Mouse (Mus musculus) heart, embryonic 11.5 days (tissue): ENCODE measurements at regions not wholly inside any gene's neighbourhood (a gene's known extent, or its start where the extent isn't known, plus 50 kb on each side); places are given as distances from the start of the nearest gene placed in this dataset.

Experiments
- ATAC-seq: fragments of 200-750 bp; cut with Nextera tagmentation; replicated peaks from 2 replicates; pipeline ENCODE4 v1.8.0; 2017; ENCODE audit warnings: moderate library complexity; ENCODE audit not compliant: insufficient number of reproducible peaks, low FRiP score, low TSS enrichment
- H3K27ac ChIP-seq: fragments of 300-500 bp; sonication (generic); 2 replicates; pipeline ENCODE4 v1.5.1; 2014; ENCODE audit warnings: mild to moderate bottlenecking, low read depth, low read length
- H3K27me3 ChIP-seq: fragments of 300-500 bp; sonication (generic); 2 replicates; pipeline ENCODE4 v1.6.1; 2014; ENCODE audit warnings: mild to moderate bottlenecking, low read length, mixed read lengths; ENCODE audit not compliant: control insufficient read depth, insufficient read depth
- H3K36me3 ChIP-seq: fragments of 300-500 bp; sonication (generic); 2 replicates; pipeline ENCODE4 v1.6.1; 2014; ENCODE audit warnings: mild to moderate bottlenecking, low read length, moderate library complexity, mixed read lengths; ENCODE audit not compliant: control insufficient read depth, insufficient read depth
- H3K4me1 ChIP-seq: fragments of 300-500 bp; sonication (generic); 2 replicates; pipeline ENCODE4 v1.6.1; 2014; ENCODE audit warnings: low read length; ENCODE audit not compliant: control insufficient read depth, insufficient read depth
- H3K4me2 ChIP-seq: fragments of 300-500 bp; sonication (generic); 2 replicates; pipeline ENCODE4 v1.6.1; 2014; ENCODE audit warnings: mild to moderate bottlenecking, moderate library complexity
- H3K4me3 ChIP-seq: fragments of 300-500 bp; sonication (generic); 2 replicates; pipeline ENCODE4 v1.5.1; 2014; ENCODE audit warnings: low read depth, low read length
- H3K9ac ChIP-seq: fragments of 300-500 bp; sonication (generic); 2 replicates; pipeline ENCODE4 v1.6.1; 2014; ENCODE audit warnings: mild to moderate bottlenecking, low read depth, low read length, moderate library complexity
- H3K9me3 ChIP-seq: fragments of 300-500 bp; sonication (generic); replicated peaks from 2 replicates; pipeline ENCODE4 v1.6.1; 2016; ENCODE audit warnings: low read length; ENCODE audit not compliant: control insufficient read depth
- WGBS: fragments of 180-500 bp; shearing (Covaris S2); extraction: QIAGEN DNeasy Blood & Tissue Kit; methylation state at CpG from one replicate; pipeline ENCODE4 v1.1.7; 2014; ENCODE audit not compliant: insufficient replicate concordance; 5-methylcytosine and 5-hydroxymethylcytosine counted together

DNA sequence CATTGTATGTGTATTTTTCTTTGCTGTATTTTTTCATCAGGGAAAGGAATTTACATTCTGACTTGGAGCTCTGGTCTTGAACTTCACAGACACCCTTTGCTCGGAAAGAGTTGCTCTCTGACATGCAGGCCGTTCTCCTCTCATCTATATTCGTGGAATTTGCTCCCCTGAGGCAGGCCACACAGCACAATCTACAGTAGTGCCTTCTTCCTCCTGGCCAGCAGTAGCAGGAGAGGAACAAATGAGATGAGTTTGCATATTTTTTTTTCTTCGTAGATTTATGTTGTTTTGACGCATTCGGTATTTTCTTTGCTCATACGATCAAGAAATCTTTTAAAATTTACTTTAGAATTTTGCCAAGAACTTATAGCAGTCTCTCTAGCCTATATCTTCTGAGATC is 163.4 kb downstream of the Fam76b start:
- Histone ChIP-seq H3K9ac (no peak overlapping the region), H3K27ac (no peak overlapping the region), H3K36me3 (no peaks in the 10 kb centered on the region), H3K9me3 (no peaks in the 10 kb centered on the region), H3K4me2 (no peak overlapping the region), H3K4me1 (0 out of 2 replicates have a peak, but pooled peaks cover 4% of the 10 kb centered on the region), H3K27me3 (no peaks in the 10 kb centered on the region), H3K4me3 (no peak overlapping the region)
- 57% methylated on average over 7 of the region's 7 CpGs for WGBS
- ATAC-seq = no peak

DNA sequence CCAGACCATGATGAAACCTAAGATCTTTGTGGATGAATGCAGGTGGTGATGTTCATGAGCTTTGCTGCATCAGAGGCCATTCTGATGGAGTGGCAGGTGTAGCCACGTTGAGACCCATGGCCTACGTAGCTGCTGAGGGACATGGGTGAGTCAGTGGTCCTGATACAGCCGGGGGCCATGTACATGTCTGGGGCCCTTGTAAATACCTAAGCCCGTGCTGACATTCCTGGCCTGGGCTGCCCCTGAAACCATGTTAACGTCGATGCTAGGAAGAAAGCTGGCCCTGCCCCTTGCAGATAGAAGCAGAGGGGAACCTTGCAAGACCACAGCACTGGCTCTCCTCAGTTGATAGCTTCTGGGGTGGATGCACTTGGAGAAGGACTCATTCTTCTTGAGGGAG is 165.2 kb downstream of the Fam76b start:
- Histone ChIP-seq H3K36me3 (no peaks in the 10 kb centered on the region), H3K4me2 (no peak overlapping the region), H3K4me1 (0 out of 2 replicates have a peak, but pooled peaks cover 4% of the 10 kb centered on the region), H3K27me3 (no peaks in the 10 kb centered on the region), H3K9me3 (no peaks in the 10 kb centered on the region), H3K4me3 (no peak overlapping the region), H3K9ac (no peak overlapping the region), H3K27ac (no peak overlapping the region)
- ATAC-seq = no peak
- 81% methylated on average over 6 of the region's 6 CpGs for WGBS

DNA sequence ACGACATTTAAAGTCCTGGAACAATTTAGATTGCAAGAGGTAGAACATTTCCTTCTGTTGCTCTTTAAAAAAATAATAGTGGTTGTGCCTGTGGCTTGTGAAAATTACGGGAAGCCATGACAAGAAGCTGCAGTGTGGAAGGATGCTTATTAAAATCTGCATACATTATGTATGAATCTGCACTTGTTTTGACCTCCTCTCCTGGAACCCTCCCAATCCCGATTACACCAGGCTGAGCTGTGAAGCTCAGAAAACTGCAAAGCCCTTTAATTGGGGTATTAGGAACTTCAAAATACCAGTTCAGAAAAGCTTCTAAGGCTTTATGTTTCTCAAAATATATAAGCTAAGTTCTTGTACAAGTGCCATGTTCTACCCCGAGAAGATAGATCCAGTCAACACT is 171.8 kb downstream of the Fam76b start:
- 78% methylated on average over 4 of the region's 4 CpGs for WGBS
- no peak for ATAC-seq
- H3K36me3 ChIP-seq = no peaks in the 10 kb centered on the region
- no peak overlapping the region for H3K4me2 ChIP-seq
- no peak overlapping the region for H3K27ac ChIP-seq
- H3K4me3 ChIP-seq = no peak overlapping the region
- no peaks in the 10 kb centered on the region for H3K4me1 ChIP-seq
- no peak overlapping the region for H3K9ac ChIP-seq
- peaks cover 8% of the 10 kb centered on the region; the same call in 1 of the 2 replicates for H3K27me3 ChIP-seq
- H3K9me3 ChIP-seq = no peaks in the 10 kb centered on the region

DNA sequence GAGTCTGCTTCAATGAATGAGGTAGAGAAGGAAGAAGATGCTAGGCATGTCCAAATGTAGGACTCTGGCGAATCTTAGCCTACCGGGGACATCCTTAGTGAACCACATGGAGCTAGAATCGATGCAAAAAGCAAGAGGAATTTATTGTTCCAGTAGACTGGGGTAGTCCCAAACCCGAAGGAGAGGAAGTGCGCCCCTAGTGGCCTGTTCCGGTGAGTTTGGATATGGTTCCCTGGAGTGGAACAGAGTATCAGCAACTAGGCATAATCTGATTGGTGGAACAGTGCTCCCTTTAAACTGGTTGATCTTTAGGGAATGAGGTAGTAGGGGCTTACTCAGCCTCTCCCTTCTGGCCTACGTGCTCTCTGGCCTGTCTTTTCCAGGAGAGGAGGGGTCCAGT is 174.0 kb downstream of the Fam76b start:
- Histone ChIP-seq H3K4me3 (no peak overlapping the region), H3K9me3 (no peaks in the 10 kb centered on the region), H3K36me3 (no peaks in the 10 kb centered on the region), H3K4me2 (no peak overlapping the region), H3K27me3 (peaks cover 8% of the 10 kb centered on the region; the same call in 1 of the 2 replicates), H3K9ac (no peak overlapping the region), H3K4me1 (peaks cover 14% of the 10 kb centered on the region), H3K27ac (no peak overlapping the region)
- 73% methylated on average over 7 of the region's 7 CpGs for WGBS
- ATAC-seq = no peak

DNA sequence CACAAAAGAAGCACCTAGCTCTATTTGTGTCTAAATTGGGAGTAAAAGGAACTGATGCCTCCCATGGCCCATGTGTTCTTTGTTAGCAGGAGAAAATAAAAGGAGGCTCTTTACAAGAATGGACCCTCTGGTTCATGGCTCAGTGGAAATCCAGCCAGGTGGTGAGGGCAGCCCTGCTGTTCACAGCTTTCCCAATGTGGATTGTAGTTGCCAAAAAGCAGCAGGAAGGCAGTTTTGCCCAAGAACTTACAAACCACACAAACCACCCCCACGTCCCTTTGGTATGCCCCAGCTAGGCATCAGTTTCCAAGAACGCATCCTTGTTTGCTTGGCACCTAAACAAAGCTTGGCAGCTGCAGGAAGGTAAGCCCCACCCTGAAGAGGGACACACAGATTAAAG is 174.7 kb downstream of the Fam76b start:
- ATAC-seq = no peak

DNA sequence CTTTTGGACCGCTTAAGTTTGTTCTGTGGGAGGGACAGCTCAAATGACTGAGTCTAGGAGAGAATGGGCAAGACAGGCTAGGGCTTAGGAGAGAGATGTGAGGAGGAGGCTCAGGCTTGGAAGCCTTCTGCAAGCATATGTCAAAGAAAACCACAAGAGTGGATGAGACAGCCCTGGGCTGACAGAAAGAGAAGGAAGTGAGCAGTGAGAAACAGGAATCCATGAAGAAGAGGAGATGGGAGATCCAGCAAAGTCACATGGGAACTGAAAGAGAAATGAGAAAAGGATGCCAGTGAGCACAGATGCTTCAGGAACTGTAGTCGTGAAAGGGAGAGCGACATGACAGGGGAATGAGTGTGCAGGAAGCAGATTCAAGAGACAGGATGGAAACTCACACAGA is 175.6 kb downstream of the Fam76b start:
- whole genome bisulfite sequencing = 71% methylated on average over 3 of the region's 3 CpGs
- H3K9me3 ChIP-seq = no peaks in the 10 kb centered on the region; the same call in 1 of the 2 replicates
- H3K27ac ChIP-seq = no peak overlapping the region
- H3K4me1 ChIP-seq = peaks cover 16% of the 10 kb centered on the region
- H3K36me3 ChIP-seq = no peaks in the 10 kb centered on the region
- no peak overlapping the region for H3K9ac ChIP-seq
- no peak for ATAC-seq
- no peak overlapping the region for H3K4me2 ChIP-seq
- no peak overlapping the region for H3K4me3 ChIP-seq
- H3K27me3 ChIP-seq = peaks cover 8% of the 10 kb centered on the region; the same call in 1 of the 2 replicates

More for the DNA sequence above, 174.7 kb downstream of the Fam76b start:
- H3K9ac ChIP-seq = no peak overlapping the region
- no peak overlapping the region for H3K27ac ChIP-seq
- no peak overlapping the region for H3K4me2 ChIP-seq
- no peaks in the 10 kb centered on the region for H3K36me3 ChIP-seq
- peaks cover 16% of the 10 kb centered on the region for H3K4me1 ChIP-seq
- WGBS = 54% methylated on average over 2 of the region's 2 CpGs
- peaks cover 8% of the 10 kb centered on the region; the same call in 1 of the 2 replicates for H3K27me3 ChIP-seq
- no peak overlapping the region for H3K4me3 ChIP-seq
- no peaks in the 10 kb centered on the region for H3K9me3 ChIP-seq

DNA sequence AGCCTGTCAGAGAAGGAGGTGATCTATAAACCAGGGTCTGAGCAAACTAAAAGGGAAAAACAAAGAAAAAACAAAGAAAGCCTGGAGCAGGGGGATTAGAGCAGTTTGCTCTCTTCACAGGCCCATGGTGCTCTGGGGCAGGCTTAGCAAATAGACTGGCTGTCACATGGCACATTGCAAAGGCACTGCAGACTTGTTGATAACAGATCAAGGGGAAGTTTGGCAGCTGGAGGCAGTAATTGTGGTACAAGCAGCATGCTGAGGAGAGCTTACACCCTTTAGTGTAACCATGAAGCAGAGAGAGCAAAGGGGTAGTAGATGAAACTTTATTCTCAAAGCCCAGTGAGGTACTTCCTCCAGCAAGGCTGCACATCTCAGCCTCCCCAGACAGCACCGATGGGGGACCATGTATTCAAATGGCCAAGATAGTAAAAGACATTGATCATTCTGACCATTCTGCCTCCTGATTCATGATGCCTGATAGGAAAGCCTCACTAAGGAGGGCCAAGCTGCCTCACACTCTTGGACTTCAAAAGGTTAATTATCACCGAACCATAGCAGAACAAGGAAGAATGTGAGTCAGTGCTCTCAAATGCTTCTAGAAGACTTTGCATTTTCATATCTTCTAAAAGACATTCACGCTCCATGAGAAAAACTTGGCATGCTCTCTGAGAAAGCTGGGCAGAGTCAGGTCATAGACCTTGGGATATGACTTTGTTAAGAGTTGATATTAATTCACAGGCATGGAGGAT is 178.9 kb downstream of the Fam76b start:
- Histone ChIP-seq H3K27ac (no peak overlapping the region), H3K4me3 (no peak overlapping the region), H3K9ac (no peak overlapping the region), H3K9me3 (peaks cover 5% of the 10 kb centered on the region), H3K4me1 (peaks cover 16% of the 10 kb centered on the region), H3K27me3 (peaks cover 8% of the 10 kb centered on the region; the same call in 1 of the 2 replicates), H3K4me2 (no peak overlapping the region), H3K36me3 (no peaks in the 10 kb centered on the region)
- ATAC-seq = no peak
- 70% methylated on average over 3 of the region's 3 CpGs for WGBS

DNA sequence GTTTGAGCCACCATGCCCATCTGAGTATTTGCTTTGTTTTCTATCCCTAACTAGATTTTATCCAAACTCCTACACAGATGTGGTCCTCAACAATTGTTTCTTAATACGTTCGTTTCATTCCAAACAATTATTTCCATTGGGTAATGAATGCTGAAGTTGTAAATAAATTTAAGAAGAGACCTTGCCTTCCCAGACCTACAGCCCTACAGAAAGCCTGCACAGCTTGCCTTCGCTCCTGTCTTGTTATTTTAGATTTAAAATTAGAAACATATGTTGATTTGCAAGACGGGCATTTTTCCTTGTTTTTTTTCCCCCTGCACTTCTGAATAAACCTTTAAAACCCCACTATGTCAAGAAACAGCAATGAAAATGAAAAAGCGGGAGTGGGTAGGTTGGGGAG is 181.9 kb downstream of the Fam76b start:
- 75% methylated on average over 5 of the region's 5 CpGs for WGBS
- Histone ChIP-seq H3K4me2 (no peak overlapping the region), H3K4me1 (peaks cover 16% of the 10 kb centered on the region), H3K27me3 (no peaks in the 10 kb centered on the region; the same call in 1 of the 2 replicates), H3K4me3 (no peak overlapping the region), H3K27ac (no peak overlapping the region), H3K9me3 (peaks cover 5% of the 10 kb centered on the region), H3K9ac (no peak overlapping the region), H3K36me3 (no peaks in the 10 kb centered on the region)
- no peak for ATAC-seq
